Mouse (Mus musculus) MEL (cell line): Measurements from ENCODE around the gene Traf3.

Experiments used
- CTCF ChIP-seq, 3 experiments: IDR thresholded peaks in 2 of 3; conservative IDR thresholded peaks in 1 of 3; 2 replicates each; pipeline ENCODE4 v1.5.1; 2011 to 2012; ENCODE audit warnings: low read length in 3 of 3, low read depth in 2 of 3, mild to moderate bottlenecking in 2 of 3, improper control_type of control experiment in 1 of 3, inconsistent platforms in 1 of 3, mixed read lengths in 1 of 3, moderate library complexity in 1 of 3; ENCODE audit not compliant: control insufficient read depth in 1 of 3, insufficient read depth in 1 of 3, poor library complexity in 1 of 3, severe bottlenecking in 1 of 3
- MAX ChIP-seq: IDR thresholded peaks from 2 replicates; pipeline ENCODE4 v1.6.1; 2011; ENCODE audit warnings: low read length, improper control_type of control experiment
- POLR2A ChIP-seq, 2 experiments: IDR thresholded peaks; 2 replicates each; pipeline ENCODE4 v1.6.1; 2011 to 2012; ENCODE audit warnings: low read length in 2 of 2, mild to moderate bottlenecking in 2 of 2, control low read depth in 1 of 2, improper control_type of control experiment in 1 of 2, low read depth in 1 of 2, moderate library complexity in 1 of 2; ENCODE audit not compliant: control insufficient read depth in 1 of 2, insufficient read depth in 1 of 2, poor library complexity in 1 of 2

DNA sequence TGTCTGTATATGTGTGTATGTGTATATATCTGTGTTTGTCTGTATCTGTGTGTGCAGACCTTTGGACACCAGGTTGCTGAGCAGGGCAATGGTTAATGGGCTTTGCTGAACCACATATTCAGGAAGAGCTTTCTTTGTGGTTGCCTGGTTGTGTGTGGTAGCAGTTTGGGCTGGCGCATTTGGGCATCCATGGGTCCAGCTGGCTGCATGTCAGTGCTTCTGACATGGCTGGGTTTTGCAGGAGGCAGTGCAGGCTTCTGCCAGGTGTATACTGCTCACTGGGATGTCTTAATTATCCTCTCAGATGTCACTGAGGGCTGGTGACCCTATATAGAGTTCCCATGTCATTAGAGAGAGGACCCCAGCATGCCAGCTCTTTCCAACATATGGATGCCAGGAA lies 10.4 kb upstream of the Traf3 start:
- TF ChIP-seq MAX (no peak), CTCF (IDR thresholded peaks at IDR 0.05 in 2 of 3, conservative IDR thresholded peaks at IDR 0.05 in 1 of 3; ENCODE audit: control insufficient read depth in 1 of 3, insufficient read depth in 1 of 3, low read depth in 2 of 3, low read length in 3 of 3, poor library complexity in 1 of 3, severe bottlenecking in 1 of 3) (no peak), POLR2A (IDR thresholded peaks at IDR 0.05; ENCODE audit: control insufficient read depth in 1 of 2, insufficient read depth in 1 of 2, low read depth in 1 of 2, low read length in 2 of 2, poor library complexity in 1 of 2) (no peak)
